Mouse (Mus musculus): Measurements from ENCODE around the gene Nsun5.

The Nsun5 gene

GRCm38 (mm10) chr5:135369787-135370654, at the start of gene Nsun5:
Gene Nsun5, plus strand, starts transcription at chr5:135369953.
- peak; percentile 67; the same call in 1 of the 2 replicates for ATAC-seq (ENCODE audit: insufficient number of reproducible peaks, low FRiP score, low TSS enrichment)

- ATAC-seq (ENCODE audit: insufficient number of reproducible peaks, low FRiP score, low TSS enrichment) = no peak
Measured at GRCm38 (mm10) chr5:135322197-135322596, 47.6 kb upstream of the Nsun5 start.

GRCm38 (mm10) chr5:135326121-135326659, 43.6 kb upstream of the Nsun5 start:
- ATAC-seq (ENCODE audit: insufficient number of reproducible peaks, low FRiP score, low TSS enrichment) = no peak

GRCm38 (mm10) chr5:135329471-135329870, 40.3 kb upstream of the Nsun5 start:
- ATAC-seq (ENCODE audit: insufficient number of reproducible peaks, low FRiP score, low TSS enrichment) = no peak

GRCm38 (mm10) chr5:135330201-135330600, 39.6 kb upstream of the Nsun5 start:
- no peak for ATAC-seq (ENCODE audit: insufficient number of reproducible peaks, low FRiP score, low TSS enrichment)

GRCm38 (mm10) chr5:135331161-135331560, 38.6 kb upstream of the Nsun5 start:
- no peak for ATAC-seq (ENCODE audit: insufficient number of reproducible peaks, low FRiP score, low TSS enrichment)

GRCm38 (mm10) chr5:135337575-135337974, 32.2 kb upstream of the Nsun5 start:
- ATAC-seq (ENCODE audit: insufficient number of reproducible peaks, low FRiP score, low TSS enrichment) = no peak

GRCm38 (mm10) chr5:135345989-135346388, 23.8 kb upstream of the Nsun5 start:
- no peak for ATAC-seq (ENCODE audit: insufficient number of reproducible peaks, low FRiP score, low TSS enrichment)

GRCm38 (mm10) chr5:135346430-135346829, 23.3 kb upstream of the Nsun5 start:
- ATAC-seq (ENCODE audit: insufficient number of reproducible peaks, low FRiP score, low TSS enrichment) = no peak

- ATAC-seq (ENCODE audit: insufficient number of reproducible peaks, low FRiP score, low TSS enrichment) = no peak
Measured at GRCm38 (mm10) chr5:135347511-135348011, 22.2 kb upstream of the Nsun5 start.

- no peak for ATAC-seq (ENCODE audit: insufficient number of reproducible peaks, low FRiP score, low TSS enrichment)
Measured at GRCm38 (mm10) chr5:135349862-135350261, 19.9 kb upstream of the Nsun5 start, which contains the start of gene Fkbp6. Gene Fkbp6, minus strand, starts transcription at chr5:135350044.

GRCm38 (mm10) chr5:135351606-135352005, 18.1 kb upstream of the Nsun5 start:
- no peak for ATAC-seq (ENCODE audit: insufficient number of reproducible peaks, low FRiP score, low TSS enrichment)

GRCm38 (mm10) chr5:135352995-135353394, 16.8 kb upstream of the Nsun5 start, which contains the start of gene Trim50:
Gene Trim50, plus strand, starts transcription at chr5:135353295.
- ATAC-seq (ENCODE audit: insufficient number of reproducible peaks, low FRiP score, low TSS enrichment) = no peak

- no peak for ATAC-seq (ENCODE audit: insufficient number of reproducible peaks, low FRiP score, low TSS enrichment)
Measured at GRCm38 (mm10) chr5:135353564-135353963, 16.2 kb upstream of the Nsun5 start.

GRCm38 (mm10) chr5:135356090-135356489, 13.7 kb upstream of the Nsun5 start:
- ATAC-seq (ENCODE audit: insufficient number of reproducible peaks, low FRiP score, low TSS enrichment) = no peak

GRCm38 (mm10) chr5:135357556-135357955, 12.2 kb upstream of the Nsun5 start:
- ATAC-seq (ENCODE audit: insufficient number of reproducible peaks, low FRiP score, low TSS enrichment) = no peak

GRCm38 (mm10) chr5:135359772-135360171, 10.0 kb upstream of the Nsun5 start:
- ATAC-seq (ENCODE audit: insufficient number of reproducible peaks, low FRiP score, low TSS enrichment) = no peak

GRCm38 (mm10) chr5:135362572-135362971, 7.2 kb upstream of the Nsun5 start:
- ATAC-seq (ENCODE audit: insufficient number of reproducible peaks, low FRiP score, low TSS enrichment) = no peak

- ATAC-seq (ENCODE audit: insufficient number of reproducible peaks, low FRiP score, low TSS enrichment) = no peak
Measured at GRCm38 (mm10) chr5:135363540-135363939, 6.2 kb upstream of the Nsun5 start.

- no peak for ATAC-seq (ENCODE audit: insufficient number of reproducible peaks, low FRiP score, low TSS enrichment)
Measured at GRCm38 (mm10) chr5:135367841-135368240, 1.9 kb upstream of the Nsun5 start.

- ATAC-seq (ENCODE audit: insufficient number of reproducible peaks, low FRiP score, low TSS enrichment) = no peak
Measured at GRCm38 (mm10) chr5:135368312-135368711, 1.4 kb upstream of the Nsun5 start.

Measured in cerebellum, adult (tissue).